Mouse (Mus musculus): ENCODE data around the gene Lgsn. TPM values are rescaled to one million over a fixed set of nuclear protein-coding genes. Genes with fewer than 3 reads are reported as not detected.

Gene Lgsn
- 0.18 TPM in 1 of 2 replicates, not detected in the other for polyA plus RNA-seq (2015; fragmentation: Nextera tagmentation; extraction: Ambion mirVana)

DNA sequence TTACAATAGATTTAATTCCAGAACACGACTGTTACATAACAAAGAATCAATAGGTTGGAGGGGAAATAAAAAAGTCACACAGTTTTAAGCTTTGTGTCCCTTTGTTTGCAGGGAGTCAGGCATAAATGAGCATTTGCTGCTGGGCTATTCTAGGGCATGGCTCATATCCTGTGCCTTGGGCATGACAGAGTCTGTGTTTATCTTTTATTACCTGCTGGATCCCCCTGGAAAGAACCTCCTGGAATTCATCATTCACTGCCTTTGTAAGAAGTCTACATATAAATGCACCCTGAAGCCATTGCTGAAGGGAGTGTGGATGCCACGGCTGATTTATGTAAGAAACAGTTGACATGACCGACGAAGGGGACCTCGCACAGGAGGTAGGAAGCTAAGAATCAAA lies at the start of gene Lgsn:
Gene Lgsn, plus strand, starts transcription at position 301 of the 400 bp plus-strand sequence.

DNA sequence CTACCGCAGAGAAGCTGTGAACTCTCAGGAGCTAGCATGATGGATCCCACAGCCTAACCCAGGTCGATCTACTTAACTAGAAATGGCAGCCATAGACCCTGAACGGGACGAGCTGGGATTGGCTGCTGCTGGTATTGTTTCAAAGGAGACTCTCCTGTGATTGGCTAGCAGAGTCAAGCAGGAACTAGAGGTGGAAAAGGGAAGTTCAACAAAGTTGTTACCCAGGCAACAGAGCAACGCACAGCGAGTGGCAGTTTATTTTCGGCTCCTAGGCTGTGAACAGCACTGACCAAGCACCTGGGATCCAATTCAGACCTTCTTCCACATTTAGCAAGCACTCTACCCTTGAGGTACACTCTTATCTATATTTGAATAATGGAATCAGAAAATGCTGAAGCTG lies 46.4 kb downstream of the Lgsn start, which contains the start of the genes 4931428L18Rik and Pih1d3:
Gene 4931428L18Rik, minus strand, starts transcription at position 121 of the 400 bp plus-strand sequence.
Gene Pih1d3, plus strand, starts transcription at position 275 of the 400 bp plus-strand sequence.

Other genes starting within 250 kb of the Lgsn start
- gene AC153137.1, start 198.4 kb upstream of the Lgsn start, polyA plus RNA-seq (2015; fragmentation: Nextera tagmentation; extraction: Ambion mirVana), result not detected in 2 replicates
- not detected in 2 replicates for gene 4931428L18Rik, start 46.3 kb downstream of the Lgsn start, polyA plus RNA-seq (2015; fragmentation: Nextera tagmentation; extraction: Ambion mirVana)
- gene Pih1d3, start 46.4 kb downstream of the Lgsn start, polyA plus RNA-seq (2015; fragmentation: Nextera tagmentation; extraction: Ambion mirVana), result not detected in 2 replicates

Data from neural tube, postnatal 0 days (tissue).